Mouse (Mus musculus) left cerebral cortex, adult 2 months (tissue): ENCODE data around the gene Fam161b. TPM values are rescaled to one million over a fixed set of nuclear protein-coding genes. Genes with fewer than 3 reads are reported as not detected.

ENCODE experiments used
- DNase-seq, 2 experiments: peaks; one replicate each; pipeline ENCODE4 v3.0.0; 2021 to 2022; ENCODE audit warnings: low spot score in 2 of 2, mixed read lengths in 1 of 2; ENCODE audit errors: extremely low spot score in 1 of 2
- H3K27ac ChIP-seq: fragments of 200-600 bp; 2 replicates; pipeline ENCODE4 v1.8.1; 2022
- H3K4me3 ChIP-seq: fragments of 200-600 bp; 2 replicates; pipeline ENCODE4 v1.8.1; 2022
- CTCF ChIP-seq: fragments of 200-600 bp; IDR thresholded peaks from 2 replicates; pipeline ENCODE4 v1.8.1; 2022; ENCODE audit warnings: antibody characterized with exemption, mild to moderate bottlenecking, moderate library complexity
- intact Hi-C: fragments of 180-260 bp; cut with DNase I; formaldehyde crosslinking; loops from one replicate; pipeline ENCODE4 v1.15.1; 2025
- long read RNA-seq, 2 experiments: library from polyadenylated mRNA; stranded (forward); transcript quantifications; one replicate each; pipeline ENCODE4 v2.0.0; 2021; ENCODE audit warnings: borderline mapping rate in 2 of 2
- total RNA-seq, 2 experiments: library from RNA; stranded (reverse); gene quantifications; 2 replicates each; pipeline ENCODE4 v1.2.3; 2021

The Fam161b gene
- total RNA-seq = 10 to 100 TPM; 10.3 to 12.8 TPM
- long read RNA-seq, experiment 1, transcript Fam161b-202 (9 exons, 3,000 nt) = major isoform, 8 of 14 reads
- long read RNA-seq, experiment 1, partial matches to known transcripts = 0 of 14 reads
- long read RNA-seq, experiment 1, other reads (novel, unspliced or antisense) = 3 of 14 reads
- long read RNA-seq, experiment 2, transcript Fam161b-201 (8 exons, 3,357 nt) = major isoform, 5 of 12 reads
- long read RNA-seq, experiment 2, partial matches to known transcripts = 1 of 12 reads
- long read RNA-seq, experiment 2, other reads (novel, unspliced or antisense) = 2 of 12 reads

DNA sequence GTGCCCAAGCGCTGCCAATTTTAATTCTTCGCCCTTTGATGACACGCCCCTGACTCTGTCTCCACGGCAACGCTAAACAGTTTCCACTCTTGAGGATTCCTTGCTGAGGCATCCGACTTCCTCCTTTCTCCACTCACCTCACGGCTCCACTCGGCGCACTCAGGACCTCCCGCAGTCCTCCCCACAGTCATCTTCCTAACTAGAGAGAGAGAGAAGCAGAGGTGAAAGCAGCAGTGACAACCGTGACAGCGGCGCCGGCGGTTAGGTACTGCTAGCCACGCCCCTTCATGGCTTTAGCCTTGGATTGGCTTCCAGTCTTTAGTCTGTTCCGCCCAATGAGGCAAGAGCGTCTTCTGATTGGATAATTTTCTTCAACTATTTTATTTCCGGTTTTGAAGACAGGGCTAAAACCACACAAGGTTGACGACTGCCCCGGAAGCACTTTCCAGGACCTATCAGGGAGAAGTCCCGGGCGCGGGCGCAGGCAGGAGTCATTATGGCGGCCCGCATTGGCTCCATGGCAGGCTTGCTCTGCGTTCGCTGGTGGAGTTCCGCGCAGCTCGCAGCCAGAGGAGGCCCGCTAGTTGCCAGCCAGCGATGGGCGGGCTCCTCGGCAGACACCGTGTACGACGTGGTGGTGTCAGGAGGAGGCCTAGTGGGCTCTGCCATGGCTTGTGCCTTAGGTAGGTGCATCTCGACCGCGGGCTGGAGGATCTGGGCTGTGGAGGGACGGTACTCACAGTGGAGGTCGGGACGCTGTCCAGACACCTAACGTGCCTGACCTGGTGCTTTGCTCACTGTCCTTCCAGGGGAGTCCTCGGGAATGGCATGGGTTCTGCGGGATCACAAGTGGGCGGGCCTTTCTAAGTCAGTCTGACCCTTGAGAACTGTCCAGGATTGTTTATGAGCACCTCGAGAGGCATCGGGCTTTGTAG lies at the start of gene Fam161b, which contains the start of gene Coq6:
Gene Fam161b, minus strand, starts transcription at position 279 of the 935 bp plus-strand sequence.
Gene Coq6, plus strand, starts transcription at position 103 of the 935 bp plus-strand sequence.
- DNase-seq = peak; percentile 91 to 94
- H3K27ac ChIP-seq = peak within 1 kb of the TSS; percentile 81
- intact Hi-C loops = no loop called here
- peak within 1 kb of the TSS; percentile 90 for H3K4me3 ChIP-seq
- no peak for TF ChIP-seq CTCF

DNA sequence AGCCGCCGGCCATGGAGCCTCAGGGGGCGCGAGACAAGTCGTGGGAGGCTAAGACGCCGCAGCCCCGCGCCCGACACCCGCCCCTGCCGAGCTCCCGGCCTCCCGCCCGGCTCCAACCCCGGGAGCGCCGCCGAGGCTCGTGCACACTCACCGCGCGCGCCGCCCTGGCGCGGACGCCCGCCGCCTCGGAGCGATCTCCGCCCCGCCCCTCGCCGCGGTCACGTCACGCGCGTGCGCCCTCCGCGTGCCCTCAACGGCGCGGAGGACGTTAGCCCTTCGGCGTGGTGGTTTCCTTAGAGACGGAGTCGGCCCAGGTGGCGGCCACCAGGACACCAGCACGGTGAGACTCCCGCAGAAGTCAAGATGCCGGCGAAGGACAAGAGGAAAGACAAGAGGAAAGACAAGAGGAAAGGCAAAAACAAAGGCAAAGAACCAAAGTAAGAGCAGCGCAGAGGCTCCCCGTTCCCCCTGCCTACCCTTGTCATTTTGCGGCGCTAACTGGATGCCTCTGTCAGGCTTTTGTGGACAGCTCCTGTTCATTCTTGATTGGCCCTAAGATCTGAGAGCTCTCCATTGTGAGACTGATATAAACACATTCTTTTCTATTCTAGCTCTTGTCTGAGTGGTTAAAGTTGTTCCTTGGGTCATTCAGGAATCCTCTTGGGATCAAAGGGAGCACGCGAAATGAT lies 47.3 kb upstream of the Fam161b start, which contains the start of the genes Entpd5 and Bbof1:
Gene Entpd5, minus strand, starts transcription at position 211 of the 689 bp plus-strand sequence.
Gene Bbof1, plus strand, starts transcription at position 253 of the 689 bp plus-strand sequence.
- Histone ChIP-seq H3K4me3 (peak within 1 kb of the TSS; percentile 67), H3K27ac (peak within 1 kb of the TSS; percentile 94)
- peak; percentile 93 to 96 for DNase-seq
- TF ChIP-seq CTCF = no peak; the same call in 1 of the 2 replicates
- intact Hi-C loops = loop anchor here (5.0 kb wide), 1 partner anchor 92 kb away; the partner anchor contains the start of gene Zfp410

GRCm38 (mm10) chr12:84407874-84408818 lies 46.5 kb upstream of the Fam161b start:
- intact Hi-C loops = loop anchor here (5.0 kb wide), 1 partner anchor 91 kb away; the partner anchor contains the start of gene Zfp410

GRCm38 (mm10) chr12:84407259-84407658 lies 45.6 kb upstream of the Fam161b start:
- Histone ChIP-seq H3K27ac (no peak overlapping the region), H3K4me3 (no peak overlapping the region)
- intact Hi-C loops = loop anchor here (5.0 kb wide), 1 partner anchor 90 kb away; the partner anchor contains the start of gene Zfp410
- DNase-seq = no peak
- TF ChIP-seq CTCF = peak; percentile 11

More at GRCm38 (mm10) chr12:84407874-84408818, 46.5 kb upstream of the Fam161b start:
- H3K4me3 ChIP-seq = peak overlapping the region; percentile 67
- H3K27ac ChIP-seq = peak overlapping the region; percentile 94
- no peak; the same call in 1 of the 2 replicates for TF ChIP-seq CTCF
- peak; percentile 18 to 22 for DNase-seq

GRCm38 (mm10) chr12:84404541-84404940 lies 42.9 kb upstream of the Fam161b start:
- no peak for TF ChIP-seq CTCF
- no peak overlapping the region for H3K4me3 ChIP-seq
- intact Hi-C loops = no loop called here
- no peak for DNase-seq
- H3K27ac ChIP-seq = no peak overlapping the region

GRCm38 (mm10) chr12:84402923-84403322 lies 41.3 kb upstream of the Fam161b start:
- TF ChIP-seq CTCF = no peak
- DNase-seq = no peak
- intact Hi-C loops = no loop called here
- Histone ChIP-seq H3K4me3 (no peak overlapping the region), H3K27ac (no peak overlapping the region)

GRCm38 (mm10) chr12:84400653-84401052 lies 39.0 kb upstream of the Fam161b start:
- Histone ChIP-seq H3K4me3 (no peak overlapping the region), H3K27ac (no peak overlapping the region; the same call in 1 of the 2 replicates)
- intact Hi-C loops = no loop called here
- no peak for DNase-seq
- no peak for TF ChIP-seq CTCF

DNA sequence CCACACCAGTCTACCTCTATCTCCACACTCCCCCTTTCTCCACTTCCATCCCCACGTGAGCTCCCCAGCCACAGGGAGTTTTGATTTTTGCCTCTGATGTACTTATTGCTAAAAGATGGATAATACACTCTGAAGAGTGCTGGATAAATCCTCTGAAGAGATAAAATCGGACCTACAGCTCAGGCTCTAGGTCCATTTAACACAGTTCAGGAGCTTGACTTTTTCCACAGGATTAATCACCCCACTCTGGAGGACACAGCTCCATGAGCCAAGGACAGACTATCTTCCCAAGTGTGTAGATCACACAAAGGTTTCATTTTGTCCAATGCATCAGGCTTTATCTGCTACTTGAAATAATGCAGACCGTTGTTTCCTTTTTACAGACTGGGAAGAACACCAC lies 38.4 kb upstream of the Fam161b start:
- DNase-seq = no peak
- H3K27ac ChIP-seq = no peak overlapping the region
- TF ChIP-seq CTCF = no peak
- intact Hi-C loops = no loop called here
- H3K4me3 ChIP-seq = no peak overlapping the region

- Histone ChIP-seq H3K4me3 (no peak overlapping the region), H3K27ac (no peak overlapping the region)
- no peak for TF ChIP-seq CTCF
- intact Hi-C loops = no loop called here
- no peak for DNase-seq
Observed at GRCm38 (mm10) chr12:84399663-84400062, 38.0 kb upstream of the Fam161b start.

DNA sequence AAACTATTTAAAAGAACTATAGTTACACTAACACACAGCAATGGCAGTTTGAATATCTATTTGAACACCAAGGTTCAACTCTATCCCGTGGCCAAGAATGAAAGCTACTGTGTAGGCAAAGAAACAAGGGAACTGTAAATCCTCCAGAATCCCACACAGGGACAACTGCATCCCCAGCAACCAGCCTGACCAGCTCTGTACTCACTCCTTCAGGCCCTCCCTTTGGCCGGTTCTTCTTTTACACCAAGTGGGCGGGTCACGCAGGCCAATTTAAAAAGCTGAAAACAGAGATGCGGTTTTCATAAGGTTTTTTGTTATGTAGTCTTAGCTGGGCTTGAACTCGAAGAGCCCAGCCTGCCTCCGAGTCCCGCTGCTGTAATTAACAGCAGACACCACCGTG lies 37.5 kb upstream of the Fam161b start:
- DNase-seq = no peak
- Histone ChIP-seq H3K4me3 (no peak overlapping the region), H3K27ac (no peak overlapping the region)
- TF ChIP-seq CTCF = no peak
- intact Hi-C loops = no loop called here
